Mouse (Mus musculus) heart, postnatal 0 days (tissue): ENCODE results near the gene Prim2.

Source experiments
- CTCF ChIP-seq: IDR thresholded peaks from 2 replicates; pipeline ENCODE4 v1.5.1; 2016; ENCODE audit warnings: antibody characterized with exemption, control low read depth, low read depth
- EP300 ChIP-seq: IDR thresholded peaks from 2 replicates; pipeline ENCODE4 v1.6.1; 2016; ENCODE audit warnings: antibody characterized with exemption, low read depth

GRCm38 (mm10) chr1:33663163-33663562, 6.4 kb downstream of the Prim2 start:
- TF ChIP-seq CTCF (peak; percentile 58), EP300 (no peak)
